Mouse (Mus musculus): ENCODE measurements at regions not wholly inside any gene's neighbourhood (a gene's known extent, or its start where the extent isn't known, plus 50 kb on each side); places are given as distances from the start of the nearest gene placed in this dataset.

DNA sequence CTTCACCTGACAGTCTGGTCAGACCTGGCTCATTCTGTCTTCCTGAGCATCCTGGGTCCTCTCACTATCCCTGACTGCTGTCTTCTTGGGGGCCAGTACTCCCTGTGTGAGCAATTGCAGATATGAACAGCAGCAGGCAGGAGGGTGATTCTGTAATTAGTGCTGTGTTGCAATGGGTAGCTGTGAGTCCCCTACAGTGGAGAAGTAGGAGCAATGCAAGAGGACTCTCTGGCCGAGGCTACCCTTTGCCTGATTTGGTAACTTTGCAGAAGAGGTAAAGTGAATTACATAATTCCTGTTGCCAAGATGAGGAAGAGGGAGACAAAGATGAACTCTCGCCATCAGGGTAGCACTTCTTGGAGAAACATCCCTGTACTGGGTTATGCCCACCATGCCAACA is 50.1 kb upstream of the Cxcr4 start:
- peak; percentile 96 for ATAC-seq (ENCODE audit: poor library complexity, severe bottlenecking)

Measured in megakaryocyte, adult 5-6 weeks (primary cell).